Mouse (Mus musculus): ENCODE measurements around the gene Nox1.

The Nox1 gene

DNA sequence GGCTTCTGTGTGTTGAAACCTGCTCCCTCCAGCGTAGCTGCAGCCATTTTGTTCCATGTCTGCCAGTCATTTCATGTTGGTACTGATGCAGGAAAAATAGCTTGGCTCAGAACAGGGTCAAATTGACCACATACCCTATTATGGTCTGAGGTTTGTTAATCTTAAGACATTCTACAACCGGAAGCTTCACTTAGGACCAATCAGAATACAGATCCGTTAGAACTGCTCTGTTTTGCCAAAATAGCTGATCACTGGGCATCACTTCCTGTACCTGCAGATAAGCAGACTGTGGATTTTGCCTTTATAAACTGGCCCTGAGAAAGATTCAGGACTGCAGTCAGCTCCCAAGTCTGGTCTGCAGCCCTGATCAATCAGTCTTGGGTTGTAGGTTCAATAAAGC, 93.2 kb downstream of the Nox1 start:
- DNase-seq (ENCODE audit: low spot score), result no peak

DNA sequence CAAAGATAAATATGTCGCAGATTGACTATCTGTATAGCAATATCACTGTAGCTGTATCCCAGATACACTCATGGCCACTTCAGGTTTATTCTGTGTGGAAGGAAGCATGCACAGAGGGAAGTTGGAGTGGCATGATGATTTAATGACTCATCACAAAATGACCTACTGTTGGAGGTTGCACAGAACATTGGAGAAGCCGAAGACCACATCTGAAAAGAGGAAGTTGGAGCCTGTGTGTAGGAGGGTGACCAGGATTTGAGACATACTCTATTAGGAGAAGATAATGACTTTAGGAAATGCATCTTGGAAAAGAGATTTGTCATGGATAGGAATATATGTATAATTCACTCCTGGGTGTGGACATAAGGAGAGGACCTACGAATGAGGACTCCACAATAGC, 105.3 kb downstream of the Nox1 start:
- no peak for DNase-seq (ENCODE audit: low spot score)

DNA sequence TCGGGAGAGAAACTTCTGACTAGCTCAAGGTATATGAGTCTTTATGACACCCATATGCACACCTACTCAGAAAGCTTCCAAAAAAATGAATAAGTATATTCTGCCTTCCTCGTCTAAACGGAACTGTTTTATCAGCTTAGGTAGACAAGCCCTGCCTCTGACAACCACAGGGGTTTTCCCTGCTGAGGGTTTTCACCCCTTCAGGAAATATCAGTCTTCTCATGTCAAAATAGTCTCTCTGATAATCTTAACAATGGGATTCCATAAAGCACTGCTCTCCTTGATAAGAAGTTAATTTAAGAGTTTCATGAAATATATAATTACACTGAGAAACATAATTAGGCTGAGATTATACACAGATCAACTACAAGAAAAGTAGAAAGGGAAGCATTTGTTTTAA, 110.0 kb downstream of the Nox1 start:
- DNase-seq (ENCODE audit: low spot score), result no peak

DNA sequence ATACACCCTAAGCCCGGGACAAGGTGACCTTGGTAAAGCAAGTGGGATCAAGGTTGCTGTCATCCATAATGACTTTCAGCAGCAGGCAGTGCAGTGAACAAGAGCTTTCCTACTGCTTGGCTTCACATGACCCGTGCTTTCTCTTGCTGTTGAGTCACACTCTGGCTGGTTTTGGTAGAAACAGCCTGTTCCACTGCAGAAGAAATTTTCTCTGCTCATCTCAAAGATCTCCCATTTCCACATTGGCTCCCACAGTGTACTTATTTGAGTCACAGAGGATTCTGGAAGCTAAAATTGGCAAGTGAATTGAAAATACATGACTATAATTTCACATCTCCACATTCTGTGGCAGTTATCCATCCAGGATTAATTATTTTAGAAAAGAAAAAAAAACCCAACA, 119.1 kb downstream of the Nox1 start:
- DNase-seq (ENCODE audit: low spot score), result no peak

DNA sequence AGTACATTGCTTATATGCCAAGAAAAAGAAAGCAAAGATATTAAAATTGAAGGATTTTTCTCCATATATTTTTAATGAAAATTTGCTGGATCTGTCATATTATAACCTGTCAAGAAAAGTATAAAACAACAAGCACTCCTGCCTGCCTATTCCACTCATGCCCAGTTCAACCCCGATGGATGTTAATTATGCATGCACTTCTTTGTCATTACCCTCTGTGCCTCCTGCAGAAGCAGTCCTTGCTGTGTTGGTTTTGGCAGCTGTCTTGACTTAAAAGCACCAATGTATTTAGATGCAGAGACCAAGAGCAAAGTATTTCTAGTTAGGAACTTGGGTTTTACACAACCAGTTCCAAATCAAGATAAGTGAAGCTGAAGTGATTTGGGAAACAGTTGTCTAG, 136.3 kb downstream of the Nox1 start:
- DNase-seq (ENCODE audit: low spot score), result no peak

DNA sequence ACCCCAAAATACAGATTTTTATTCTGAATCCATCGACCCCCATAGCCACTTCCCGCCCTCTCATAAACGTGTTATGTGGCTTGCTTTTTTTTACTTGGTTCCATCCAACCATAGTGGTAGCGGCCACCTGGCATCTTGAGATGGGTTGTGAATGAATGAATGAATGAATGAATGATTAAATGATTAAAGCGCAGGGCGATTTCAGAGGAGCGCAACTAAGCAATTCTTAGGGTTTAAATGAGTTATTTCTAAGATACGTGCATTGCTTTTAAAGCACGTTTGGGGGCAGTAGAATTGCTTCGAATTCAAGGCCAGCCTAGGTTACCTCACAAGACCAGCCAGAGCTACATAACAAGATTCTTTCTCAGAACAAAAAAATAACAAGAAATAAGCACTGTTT, 162.0 kb downstream of the Nox1 start:
- no peak for DNase-seq (ENCODE audit: low spot score)

DNA sequence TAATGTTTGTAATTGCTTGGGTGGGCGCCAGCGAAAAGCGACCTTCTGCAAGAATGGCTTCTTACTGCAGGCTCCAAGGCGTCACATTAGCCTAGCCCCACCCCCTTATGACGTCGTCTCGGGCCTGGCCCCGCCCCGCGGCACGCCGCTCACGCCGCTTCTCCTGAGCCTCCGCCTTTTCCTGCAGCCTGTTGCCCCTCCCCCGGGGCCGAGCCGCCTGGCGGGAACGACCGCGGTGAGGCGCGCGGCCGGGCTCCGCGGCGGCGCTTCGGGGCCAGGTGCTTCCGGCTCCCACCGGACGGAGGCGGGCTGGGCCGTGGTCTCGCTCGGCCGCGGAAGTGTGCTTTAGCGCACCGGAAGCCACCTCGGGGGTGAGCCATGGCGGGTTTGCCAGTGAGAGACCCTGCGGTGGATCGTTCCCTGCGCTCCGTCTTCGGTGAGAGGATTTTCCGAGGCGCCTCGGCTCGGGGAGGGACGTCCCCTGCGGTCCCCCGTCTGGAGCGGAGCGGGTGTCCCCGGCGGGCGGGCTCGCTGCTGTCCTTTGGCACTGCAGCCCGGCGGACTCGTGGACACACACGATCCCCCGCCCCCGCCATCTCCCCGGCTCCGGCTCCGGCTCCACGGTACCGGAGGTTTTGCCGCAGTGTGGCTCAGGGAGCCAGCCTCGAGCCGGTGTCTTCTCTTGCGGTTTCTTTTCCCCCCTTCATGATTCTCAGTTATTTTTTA, 162.6 kb downstream of the Nox1 start, which contains the start of gene Cstf2:
Gene Cstf2 (plus strand): TSS at position 201 of the 726 bp plus-strand sequence.
- peak; percentile 93 for DNase-seq (ENCODE audit: low spot score)

DNA sequence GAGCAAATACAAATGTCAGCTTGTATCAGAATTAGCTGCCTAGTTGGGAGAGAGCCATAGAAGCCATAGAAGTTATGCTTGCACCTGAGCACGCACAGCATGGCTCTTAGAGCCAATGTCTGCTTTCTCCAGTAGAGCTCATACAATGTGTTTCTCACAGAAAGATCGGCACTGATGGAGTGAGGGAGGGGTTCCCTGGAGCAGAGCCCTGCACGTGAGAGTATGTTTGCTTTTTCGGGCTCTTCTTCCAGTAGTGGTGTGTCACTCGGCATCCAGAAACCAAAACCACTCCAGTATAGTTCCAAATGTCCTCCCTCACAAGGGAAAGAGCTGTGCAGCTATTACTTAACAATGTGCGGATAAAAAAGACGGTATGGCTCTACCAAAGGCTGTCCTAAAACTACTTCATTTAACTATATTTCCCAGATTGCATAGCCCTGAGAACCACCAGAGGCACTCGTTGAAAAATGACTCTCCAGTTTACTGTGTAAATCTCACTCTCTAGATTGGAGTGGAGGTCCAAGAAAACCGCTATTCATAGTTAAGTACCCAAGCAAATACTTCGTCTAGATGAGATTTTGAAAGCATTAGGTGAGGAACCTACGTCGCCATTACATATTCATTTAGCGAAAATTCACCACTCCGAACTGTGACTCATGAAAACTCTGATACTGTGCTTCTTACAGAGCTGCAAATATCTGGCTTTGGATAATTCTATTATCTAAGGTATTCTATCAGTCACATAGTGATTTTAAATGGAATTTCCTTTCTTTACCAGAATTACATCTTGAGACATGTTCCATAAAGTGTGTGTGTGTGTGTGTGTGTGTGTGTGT, 163.5 kb downstream of the Nox1 start:
- no peak for DNase-seq (ENCODE audit: low spot score)

DNA sequence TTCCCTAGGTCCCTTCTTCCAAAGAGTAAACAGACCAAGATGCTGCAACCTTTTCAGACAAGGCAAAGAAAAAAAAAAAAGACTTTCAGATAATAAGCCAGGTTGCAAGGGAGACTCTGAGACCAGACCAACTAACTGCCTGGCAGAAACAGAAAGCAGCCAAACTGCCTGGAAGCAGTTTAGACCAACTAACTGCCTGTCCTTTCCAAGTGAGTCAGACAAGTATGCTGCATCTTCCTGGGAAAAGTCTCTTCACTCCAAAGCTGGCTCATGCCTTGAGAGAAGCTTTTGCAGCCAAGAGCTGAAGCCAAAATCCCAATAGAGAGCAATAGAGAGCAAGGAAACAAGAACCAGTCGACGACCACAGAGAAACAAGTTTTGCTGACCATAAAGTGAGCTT, 164.9 kb downstream of the Nox1 start:
- DNase-seq (ENCODE audit: low spot score), result peak; percentile 7

DNA sequence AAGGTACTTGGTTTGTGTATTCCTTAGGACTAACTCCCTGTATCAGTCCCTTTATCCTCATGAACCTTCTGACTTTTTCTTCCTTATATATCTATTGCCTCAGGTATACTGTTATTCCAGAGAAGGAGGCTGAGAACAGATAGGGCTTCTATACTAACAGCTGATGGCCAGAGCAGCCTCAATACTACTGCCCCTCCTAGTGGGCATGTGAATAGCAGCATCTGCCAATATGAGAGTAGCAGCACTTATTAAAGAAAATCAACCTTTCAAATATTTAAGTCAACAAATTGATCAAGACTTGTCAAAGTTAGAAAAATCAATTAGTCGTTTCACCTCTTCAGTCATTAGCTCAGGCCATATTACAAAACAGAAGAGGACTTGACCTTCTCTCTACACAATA, 172.8 kb downstream of the Nox1 start:
- DNase-seq (ENCODE audit: low spot score), result no peak

Measured in urinary bladder, postnatal 14 days (tissue).